Mouse (Mus musculus): ENCODE data around the gene Tcstv3.
"Not testable (repeated sequence)": the region's sequence is repeated elsewhere in the genome, so short reads cannot be mapped to it uniquely, and the experiment has no call there.

Gene Tcstv3

DNA sequence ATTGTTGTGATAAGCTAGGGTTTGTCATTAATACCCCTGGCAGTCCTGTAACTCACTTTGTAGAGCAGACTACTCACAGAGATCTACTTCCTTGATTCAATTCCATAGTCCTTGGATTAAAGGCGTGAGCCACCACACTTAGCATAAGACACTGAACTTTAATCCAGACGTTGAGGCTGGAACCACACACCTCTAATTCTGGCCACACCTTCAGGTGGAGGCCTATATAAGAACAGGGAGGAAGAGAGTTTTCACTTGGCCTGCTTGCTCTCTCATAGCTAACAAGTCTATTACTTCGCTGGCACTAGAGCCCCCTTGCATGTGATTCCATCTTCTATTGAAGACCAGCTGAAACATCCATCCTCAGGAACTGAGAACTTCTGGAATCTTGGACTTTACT lies at the start of gene Tcstv3:
Tcstv3 (plus strand) TSS at position 301 of the 400 bp plus-strand sequence.
- not testable (repeated sequence) for DNase-seq (ENCODE audit: low spot score)

DNA sequence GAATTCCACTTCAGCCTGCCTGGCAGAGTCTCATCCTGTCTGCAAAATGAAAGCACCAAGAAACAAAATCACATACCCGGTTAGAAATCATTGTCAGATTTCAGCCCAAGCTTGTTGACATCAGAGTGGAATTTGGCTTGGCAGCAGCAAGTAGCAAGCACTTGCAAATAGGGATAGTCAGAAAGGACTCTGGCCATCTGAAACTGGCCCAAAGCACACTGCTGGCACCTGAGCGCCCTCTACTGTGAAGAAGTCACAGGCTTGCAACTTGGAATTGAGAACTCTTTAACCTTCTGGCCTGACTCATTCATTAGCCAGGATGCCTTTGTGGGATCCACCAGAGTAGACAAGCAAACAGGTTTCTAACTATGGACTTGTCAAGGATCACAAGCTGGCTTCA lies 38.8 kb upstream of the Tcstv3 start:
- DNase-seq (ENCODE audit: low spot score) = not testable (repeated sequence)

DNA sequence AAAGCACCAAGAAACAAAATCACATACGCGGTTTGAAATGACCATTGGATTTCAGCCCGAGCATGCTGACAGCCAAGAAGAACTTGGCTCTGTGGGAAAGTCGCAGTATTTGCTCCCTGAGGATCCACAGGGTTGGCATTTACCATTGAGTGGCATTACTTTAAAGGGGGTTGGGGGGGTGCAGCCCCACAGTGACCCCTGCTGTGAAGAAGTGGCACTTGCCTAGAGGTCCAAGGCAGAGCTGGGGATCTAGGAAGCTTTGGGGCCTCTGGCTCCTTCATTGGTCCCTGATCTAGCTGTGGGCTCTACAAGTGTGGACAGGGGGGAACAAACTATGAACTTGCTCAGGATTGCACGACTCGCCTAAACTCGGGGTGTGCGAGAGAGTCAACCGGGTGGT lies 37.9 kb upstream of the Tcstv3 start:
- DNase-seq (ENCODE audit: low spot score) = no peak

DNA sequence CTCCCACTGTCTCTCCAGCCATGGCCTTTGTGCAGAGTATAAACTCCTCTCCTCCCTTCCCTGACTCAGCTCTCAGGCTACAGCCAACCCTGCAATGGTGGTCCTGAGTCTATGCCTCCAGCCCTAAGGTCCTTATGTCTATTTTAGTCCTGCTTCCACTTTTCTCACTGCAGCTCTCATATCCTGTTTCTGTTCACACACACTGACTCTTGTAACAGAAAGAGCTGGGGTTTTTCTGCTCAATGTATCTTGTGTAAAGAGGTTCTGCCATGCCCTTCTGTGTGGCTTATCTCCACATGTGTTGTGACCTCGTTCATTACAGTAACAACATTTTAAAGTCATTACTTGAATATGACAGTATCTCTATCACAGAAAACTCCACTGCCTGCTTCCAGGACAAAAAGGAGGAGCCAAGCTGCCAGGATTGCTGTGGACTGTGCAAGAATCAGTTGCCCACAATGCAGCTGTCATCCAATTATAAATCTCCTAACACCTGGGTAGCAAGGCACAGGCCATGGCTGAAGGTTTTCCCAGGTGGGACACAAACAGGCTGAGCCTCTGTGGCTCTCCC lies 17.3 kb upstream of the Tcstv3 start:
- DNase-seq (ENCODE audit: low spot score) = no peak

DNA sequence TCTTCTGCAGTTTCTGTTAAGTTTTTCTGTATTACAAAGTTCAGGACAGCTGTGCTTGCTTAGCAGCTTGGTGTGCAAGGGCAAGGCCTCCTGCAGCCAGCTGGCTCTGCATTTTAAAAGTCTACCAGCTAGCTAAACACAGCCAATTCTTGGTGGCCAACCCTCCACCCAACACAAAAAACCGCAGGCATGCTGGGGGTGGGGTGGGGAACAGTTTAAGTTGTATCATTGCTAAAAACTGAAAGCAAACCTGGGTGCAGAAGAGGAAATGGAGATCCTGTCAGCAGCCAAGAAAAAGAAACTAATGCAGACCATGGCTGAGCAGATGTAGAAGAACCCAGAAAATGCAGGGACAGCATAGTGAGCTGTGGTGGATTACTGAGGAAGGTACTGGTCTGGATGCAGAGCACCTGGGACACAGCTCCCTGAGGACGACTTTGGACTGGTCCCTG lies 16.7 kb upstream of the Tcstv3 start, which contains the start of gene BC147527:
BC147527 (plus strand) TSS at position 402 of the 452 bp plus-strand sequence.
- no peak for DNase-seq (ENCODE audit: low spot score)

DNA sequence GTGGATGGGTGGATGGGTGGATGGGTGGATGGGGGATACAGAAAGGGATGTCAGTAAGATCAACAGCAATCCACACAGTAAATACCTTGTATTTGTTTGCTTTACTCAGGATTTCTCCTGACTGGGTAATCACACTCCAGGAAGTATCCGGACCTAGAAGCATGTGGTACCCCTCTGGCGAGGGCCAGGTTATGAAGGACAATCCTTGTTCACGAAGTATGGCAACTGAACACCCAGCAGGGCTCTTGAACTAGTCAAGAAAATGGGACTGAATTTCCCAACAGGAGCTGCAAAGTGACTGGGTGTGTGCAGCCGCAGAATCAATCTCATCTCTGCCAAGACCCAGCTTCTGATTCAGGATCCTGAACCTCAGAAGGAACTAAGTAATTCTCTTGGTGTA lies 15.8 kb upstream of the Tcstv3 start:
- DNase-seq (ENCODE audit: low spot score) = no peak

DNA sequence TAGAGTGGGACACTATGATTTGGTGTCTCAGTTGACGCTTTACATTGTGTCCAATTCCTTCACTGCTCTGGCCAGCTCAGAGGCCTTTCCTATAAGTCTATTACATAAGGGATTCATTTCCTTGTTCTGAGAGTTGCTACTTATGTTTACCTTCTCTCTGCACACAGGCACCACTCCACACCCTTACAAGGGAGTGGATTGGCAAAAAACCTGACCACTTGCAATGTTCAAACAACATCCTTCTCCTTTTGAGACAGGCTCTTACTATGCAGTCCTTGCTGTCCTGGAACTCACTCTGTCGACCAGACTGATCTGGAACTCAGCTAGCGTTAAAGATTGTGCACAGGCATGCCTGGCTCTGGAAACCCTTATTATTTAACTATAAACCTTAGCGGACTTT lies 5.9 kb upstream of the Tcstv3 start:
- no peak for DNase-seq (ENCODE audit: low spot score)

DNA sequence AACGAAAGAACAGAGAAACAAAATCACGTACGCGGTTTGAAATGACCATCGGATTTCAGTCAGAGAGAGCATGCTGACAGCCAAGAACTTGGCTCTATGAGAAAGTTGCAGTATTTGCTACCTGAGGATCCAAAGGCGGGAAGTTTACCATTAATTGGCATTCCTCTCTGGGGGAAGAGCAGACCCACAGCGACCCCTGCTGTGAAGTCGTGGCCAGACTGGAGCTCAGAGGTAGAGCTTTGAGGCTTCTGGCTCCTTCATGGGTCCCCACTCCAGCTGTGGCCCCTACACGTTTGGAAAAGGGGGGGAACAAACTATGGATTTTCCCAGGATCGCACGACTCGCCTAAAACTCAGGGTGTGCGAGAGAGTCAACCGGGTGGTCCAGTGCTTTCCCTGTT lies 3.1 kb upstream of the Tcstv3 start:
- DNase-seq (ENCODE audit: low spot score) = no peak

DNA sequence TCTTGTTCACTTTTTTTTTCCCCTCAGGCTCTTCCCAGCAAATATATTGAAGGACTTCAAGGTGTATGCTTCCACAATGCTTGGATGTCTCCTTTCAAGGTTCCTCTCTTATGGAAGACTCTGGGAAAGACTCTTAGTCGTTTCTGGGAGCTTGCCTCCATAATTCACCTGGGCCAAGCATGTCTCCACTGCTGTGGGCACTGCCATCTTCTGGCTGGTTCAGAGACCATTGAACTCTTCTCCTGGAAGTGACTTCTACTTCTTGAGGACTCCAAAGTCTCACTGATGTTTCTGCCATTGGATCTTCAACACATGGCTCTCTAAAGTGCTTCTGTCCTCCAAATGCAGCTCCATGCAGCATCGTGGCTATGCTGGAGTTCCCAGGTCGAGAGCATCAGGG lies 3.5 kb downstream of the Tcstv3 start:
- DNase-seq (ENCODE audit: low spot score) = no peak

DNA sequence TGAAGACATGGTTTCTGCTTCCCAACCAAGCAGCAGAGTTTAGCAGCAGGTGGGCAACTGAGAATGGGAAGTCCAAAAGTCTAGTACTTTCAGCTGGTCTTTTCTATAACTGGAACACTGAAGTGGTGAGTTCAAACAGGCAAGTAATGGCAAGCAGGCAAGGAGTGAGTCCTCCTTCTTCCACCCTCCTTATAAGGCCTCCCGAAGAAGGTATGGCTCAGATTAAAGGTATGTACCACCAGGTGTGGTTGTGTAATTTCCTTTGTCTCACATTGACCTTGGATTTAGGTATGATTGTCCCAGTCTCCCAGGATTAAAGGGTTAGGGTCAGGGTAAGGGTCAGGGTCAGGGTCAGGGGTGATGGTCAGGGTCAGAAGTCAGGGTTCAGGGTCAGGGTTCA lies 4.0 kb downstream of the Tcstv3 start:
- no peak for DNase-seq (ENCODE audit: low spot score)

All from testis, postnatal 14 days (tissue).